Mouse (Mus musculus): ENCODE measurements at regions not wholly inside any gene's neighbourhood (a gene's known extent, or its start where the extent isn't known, plus 50 kb on each side); places are given as distances from the start of the nearest gene placed in this dataset. TPM values are rescaled to one million over a fixed set of nuclear protein-coding genes. Genes with fewer than 3 reads are reported as not detected.

DNA sequence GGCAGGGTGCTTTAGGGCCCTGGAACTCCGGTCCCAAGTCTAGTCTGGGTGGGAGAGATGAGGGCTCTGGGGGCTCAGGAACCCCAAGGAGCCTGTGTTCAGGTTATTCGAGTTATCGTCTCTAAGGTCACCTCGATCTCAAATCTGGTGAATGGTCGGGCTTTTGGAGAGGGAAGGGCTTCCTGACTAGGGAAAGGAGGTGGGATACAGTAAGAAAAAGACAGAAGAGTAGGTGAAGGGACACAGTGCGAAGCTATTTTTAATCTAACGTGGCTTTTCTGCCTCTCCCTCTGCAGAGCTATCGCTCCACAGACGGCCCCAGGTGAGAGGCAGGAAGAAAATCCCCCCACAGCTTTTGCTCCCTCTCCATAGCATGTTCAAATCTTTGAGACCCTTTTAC lies 81.8 kb upstream of the Hsd17b12 start:
- Histone ChIP-seq H3K9ac (replicated peaks) (no peak overlapping the region), H3K27ac (no peak overlapping the region), H3K27me3 (peaks cover 94% of the 10 kb centered on the region), H3K4me3 (replicated peaks) (no peak overlapping the region), H3K9me3 (no peaks in the 10 kb centered on the region), H3K4me2 (no peak overlapping the region), H3K4me1 (replicated peaks) (peaks cover 20% of the 10 kb centered on the region), H3K36me3 (no peaks in the 10 kb centered on the region)
- 10% methylated on average over 9 of the region's 9 CpGs for WGBS
- no peak for ATAC-seq (ENCODE audit: insufficient number of reproducible peaks, insufficient read depth, low FRiP score, low TSS enrichment, low read depth)

GRCm38 (mm10) chr2:94236479-94236878 lies 78.7 kb upstream of the Hsd17b12 start:
- peaks cover 11% of the 10 kb centered on the region; the same call in 1 of the 2 replicates for H3K4me1 ChIP-seq (replicated peaks)
- H3K4me3 ChIP-seq (replicated peaks), result no peak overlapping the region
- no peaks in the 10 kb centered on the region for H3K9me3 ChIP-seq
- peaks cover 64% of the 10 kb centered on the region for H3K27me3 ChIP-seq
- H3K9ac ChIP-seq (replicated peaks), result no peak overlapping the region
- H3K27ac ChIP-seq, result no peak overlapping the region
- no peak overlapping the region for H3K4me2 ChIP-seq
- WGBS, result 48% methylated on average over 3 of the region's 3 CpGs
- H3K36me3 ChIP-seq, result no peaks in the 10 kb centered on the region
- ATAC-seq (ENCODE audit: insufficient number of reproducible peaks, insufficient read depth, low FRiP score, low TSS enrichment, low read depth), result no peak

GRCm38 (mm10) chr2:94233597-94233996 lies 75.8 kb upstream of the Hsd17b12 start:
- Histone ChIP-seq H3K36me3 (no peaks in the 10 kb centered on the region), H3K9ac (replicated peaks) (no peak overlapping the region), H3K27ac (no peak overlapping the region), H3K4me1 (replicated peaks) (no peaks in the 10 kb centered on the region), H3K4me2 (no peak overlapping the region), H3K9me3 (no peaks in the 10 kb centered on the region), H3K27me3 (peaks cover 38% of the 10 kb centered on the region), H3K4me3 (replicated peaks) (no peak overlapping the region)
- WGBS, result 84% methylated on average over 7 of the region's 7 CpGs
- no peak for ATAC-seq (ENCODE audit: insufficient number of reproducible peaks, insufficient read depth, low FRiP score, low TSS enrichment, low read depth)

DNA sequence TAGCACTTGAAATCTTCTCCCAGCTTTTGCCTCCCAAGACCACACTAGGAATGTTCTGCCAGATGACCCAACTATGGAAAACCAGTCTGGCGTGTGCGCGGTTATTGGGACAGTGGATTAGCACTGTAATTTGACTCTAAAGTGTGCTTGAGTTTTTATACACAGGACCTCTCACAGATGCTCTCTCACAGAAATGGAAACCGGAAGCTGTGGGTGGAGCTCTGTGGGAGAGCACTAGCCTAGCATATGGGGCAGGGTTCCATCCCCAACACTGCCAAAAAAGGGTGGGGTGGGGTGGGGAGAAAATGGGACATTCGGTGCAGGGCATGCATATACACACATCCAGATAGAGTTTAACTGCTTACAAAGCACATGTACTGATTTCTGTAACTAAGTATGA lies 61.7 kb upstream of the Hsd17b12 start:
- Histone ChIP-seq H3K27me3 (no peaks in the 10 kb centered on the region; the same call in 1 of the 2 replicates), H3K36me3 (no peaks in the 10 kb centered on the region), H3K9me3 (no peaks in the 10 kb centered on the region), H3K27ac (no peak overlapping the region), H3K4me1 (replicated peaks) (peaks cover 5% of the 10 kb centered on the region; the same call in 1 of the 2 replicates), H3K4me2 (no peak overlapping the region), H3K9ac (replicated peaks) (no peak overlapping the region), H3K4me3 (replicated peaks) (no peak overlapping the region)
- no peak for ATAC-seq (ENCODE audit: insufficient number of reproducible peaks, insufficient read depth, low FRiP score, low TSS enrichment, low read depth)
- WGBS, result 45% methylated on average over 5 of the region's 5 CpGs

DNA sequence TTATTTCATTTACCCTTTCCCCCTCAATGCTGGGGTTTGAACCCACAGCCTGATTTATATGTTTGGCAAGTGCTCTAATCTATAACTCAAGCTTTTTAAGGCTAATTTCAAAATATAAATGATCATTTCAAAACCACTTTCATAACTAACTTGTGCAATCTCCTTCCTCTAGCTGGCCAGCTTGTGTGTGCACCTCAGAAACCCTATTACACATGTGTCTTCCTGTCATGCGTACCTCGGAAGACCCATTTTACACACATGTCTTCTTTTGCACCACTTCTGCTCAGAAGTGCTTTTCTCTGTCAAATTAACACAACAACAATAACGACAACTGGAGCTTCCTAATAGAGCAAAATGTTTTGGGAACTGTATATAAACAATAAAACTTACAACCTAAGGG lies 59.7 kb upstream of the Hsd17b12 start:
- peaks cover 5% of the 10 kb centered on the region; the same call in 1 of the 2 replicates for H3K4me1 ChIP-seq (replicated peaks)
- H3K9me3 ChIP-seq, result no peaks in the 10 kb centered on the region
- WGBS, result 92% methylated on average over 3 of the region's 3 CpGs
- no peak overlapping the region for H3K4me3 ChIP-seq (replicated peaks)
- H3K36me3 ChIP-seq, result no peaks in the 10 kb centered on the region
- H3K4me2 ChIP-seq, result no peak overlapping the region
- no peak overlapping the region for H3K9ac ChIP-seq (replicated peaks)
- no peaks in the 10 kb centered on the region for H3K27me3 ChIP-seq
- no peak for ATAC-seq (ENCODE audit: insufficient number of reproducible peaks, insufficient read depth, low FRiP score, low TSS enrichment, low read depth)
- no peak overlapping the region for H3K27ac ChIP-seq

DNA sequence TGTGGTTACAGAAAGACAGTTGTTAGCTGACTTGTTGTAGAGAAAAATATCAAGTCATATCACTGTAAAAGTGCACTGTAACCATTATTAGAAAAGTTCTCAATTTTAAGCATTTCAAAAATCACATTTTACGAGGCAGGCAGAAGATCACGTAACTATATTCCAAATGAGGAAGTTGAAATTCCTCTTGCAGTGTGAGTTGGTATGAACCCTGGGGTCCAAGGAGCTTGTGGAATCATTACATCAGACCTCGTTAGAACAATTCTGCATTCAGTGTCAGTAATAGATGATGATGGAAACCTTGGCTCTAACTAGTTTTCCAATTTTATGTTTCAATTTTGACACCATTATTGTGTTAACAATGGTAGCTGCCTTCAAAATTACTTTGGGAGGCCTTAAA lies 57.7 kb upstream of the Hsd17b12 start:
- Histone ChIP-seq H3K4me1 (replicated peaks) (peaks cover 5% of the 10 kb centered on the region; the same call in 1 of the 2 replicates), H3K9ac (replicated peaks) (no peak overlapping the region), H3K27ac (no peak overlapping the region), H3K36me3 (no peaks in the 10 kb centered on the region), H3K4me3 (replicated peaks) (no peak overlapping the region), H3K9me3 (no peaks in the 10 kb centered on the region), H3K4me2 (no peak overlapping the region), H3K27me3 (no peaks in the 10 kb centered on the region)
- 77% methylated on average over 3 of the region's 3 CpGs for WGBS
- ATAC-seq (ENCODE audit: insufficient number of reproducible peaks, insufficient read depth, low FRiP score, low TSS enrichment, low read depth), result no peak

MicroRNA genes in the stretch of these regions (microRNA counts, 519-probe panel; counts per million panel counts)
- microRNA mmu-miR-129-3p (not detected), microRNA mmu-miR-129-5p (not detected)

Small RNA genes in the stretch of these regions (microRNA-seq; reads per million reads assigned to microRNA genes)
- gene Mir129-2, result not detected
- gene Mir129b, result not detected

Measured in limb, embryonic 12.5 days (tissue).